Mouse (Mus musculus) CH12.LX (cell line): ENCODE data around the gene Itga7. TPM values are rescaled to one million over a fixed set of nuclear protein-coding genes. Genes with fewer than 3 reads are reported as not detected.

Experiments
- DNase-seq: peaks from one replicate; pipeline ENCODE4 v3.0.0-alpha.2; 2013; ENCODE audit errors: extremely low read depth
- H3K27ac ChIP-seq: 2 replicates; pipeline ENCODE4 v1.5.1; 2012; ENCODE audit warnings: low read depth, mild to moderate bottlenecking, control low read depth, moderate library complexity; ENCODE audit not compliant: insufficient read depth
- H3K27me3 ChIP-seq: replicated peaks from 2 replicates; pipeline ENCODE3; 2012; ENCODE audit warnings: inconsistent platforms
- H3K36me3 ChIP-seq, 2 experiments: replicated peaks in 1 of 2; 2 replicates each; pipeline versions ENCODE3 to v1.6.1; 2012; ENCODE audit warnings: inconsistent platforms in 1 of 2, low read length in 1 of 2, mild to moderate bottlenecking in 1 of 2, mixed read lengths in 1 of 2, moderate library complexity in 1 of 2; ENCODE audit not compliant: control insufficient read depth in 1 of 2, insufficient read depth in 1 of 2
- H3K4me1 ChIP-seq, 2 experiments: 2 replicates each; pipeline ENCODE4 v1.6.1; 2012; ENCODE audit warnings: inconsistent platforms in 1 of 2, moderate library complexity in 1 of 2; ENCODE audit not compliant: insufficient read depth in 2 of 2, control insufficient read depth in 1 of 2
- H3K4me2 ChIP-seq: 2 replicates; pipeline ENCODE4 v1.6.1; 2012; ENCODE audit warnings: low read depth, mild to moderate bottlenecking, control low read depth; ENCODE audit not compliant: poor library complexity, insufficient read depth, severe bottlenecking
- H3K4me3 ChIP-seq, 3 experiments: fragments of 150-350 bp in 1 of 3; sonication (generic) in 1 of 3; replicated peaks in 1 of 3; 2 replicates each; pipeline versions ENCODE3 to v1.5.1; 2011 to 2012; ENCODE audit warnings: low read depth in 2 of 3, low read length in 2 of 3, mild to moderate bottlenecking in 2 of 3, moderate library complexity in 2 of 3, control low read depth in 1 of 3, improper control_type of control experiment in 1 of 3, inconsistent platforms in 1 of 3, mixed read lengths in 1 of 3; ENCODE audit not compliant: poor library complexity in 1 of 3
- H3K79me2 ChIP-seq: replicated peaks from 2 replicates; pipeline ENCODE4 v1.6.1; 2012; ENCODE audit warnings: mild to moderate bottlenecking, moderate library complexity; ENCODE audit not compliant: control insufficient read depth, poor library complexity, insufficient read depth, severe bottlenecking; ENCODE audit errors: extremely low read depth
- H3K9ac ChIP-seq: 2 replicates; pipeline ENCODE4 v1.6.1; 2012; ENCODE audit warnings: low read depth, mild to moderate bottlenecking, control low read depth, moderate library complexity; ENCODE audit not compliant: insufficient read depth
- H3K9me3 ChIP-seq: replicated peaks from 2 replicates; pipeline ENCODE3; 2012; ENCODE audit warnings: low read length, inconsistent platforms, mixed read lengths
- BHLHE40 ChIP-seq: IDR thresholded peaks from 2 replicates; pipeline ENCODE4 v1.6.1; 2011; ENCODE audit warnings: mild to moderate bottlenecking, low read depth, low read length, improper control_type of control experiment
- CHD1 ChIP-seq: IDR thresholded peaks from 2 replicates; pipeline ENCODE4 v1.6.1; 2012; ENCODE audit warnings: low read depth, low read length, improper control_type of control experiment, inconsistent platforms
- E2F4 ChIP-seq: IDR thresholded peaks from 2 replicates; pipeline ENCODE4 v1.6.1; 2011; ENCODE audit warnings: low read depth, low read length, improper control_type of control experiment; ENCODE audit not compliant: insufficient replicate concordance
- EP300 ChIP-seq: IDR thresholded peaks from 2 replicates; pipeline ENCODE4 v1.6.1; 2011; ENCODE audit warnings: low read length, improper control_type of control experiment
- HCFC1 ChIP-seq: IDR thresholded peaks from 2 replicates; pipeline ENCODE4 v1.6.1; 2012; ENCODE audit warnings: low read depth, mild to moderate bottlenecking, inconsistent platforms, low read length, improper control_type of control experiment
- IRF4 ChIP-seq: IDR thresholded peaks from 2 replicates; pipeline ENCODE4 v1.6.1; 2014; ENCODE audit warnings: low read depth, mild to moderate bottlenecking, inconsistent platforms, low read length, improper control_type of control experiment
- JUN ChIP-seq: IDR thresholded peaks from 2 replicates; pipeline ENCODE4 v1.6.1; 2011; ENCODE audit warnings: low read depth, mild to moderate bottlenecking, low read length, improper control_type of control experiment, moderate library complexity; ENCODE audit not compliant: insufficient read depth
- JUND ChIP-seq: conservative IDR thresholded peaks from 2 replicates; pipeline ENCODE4 v1.6.1; 2011; ENCODE audit warnings: low read depth, low read length, improper control_type of control experiment
- MAFK ChIP-seq: IDR thresholded peaks from 2 replicates; pipeline ENCODE4 v1.6.1; 2011; ENCODE audit warnings: low read length, improper control_type of control experiment; ENCODE audit not compliant: insufficient replicate concordance
- MAX ChIP-seq: IDR thresholded peaks from 2 replicates; pipeline ENCODE4 v1.6.1; 2011; ENCODE audit warnings: low read length, improper control_type of control experiment
- MXI1 ChIP-seq: IDR thresholded peaks from 2 replicates; pipeline ENCODE4 v1.6.1; 2011; ENCODE audit warnings: mild to moderate bottlenecking, low read depth, low read length, improper control_type of control experiment
- MYC ChIP-seq: IDR thresholded peaks from 2 replicates; pipeline ENCODE4 v1.6.1; 2011; ENCODE audit warnings: low read depth, mild to moderate bottlenecking, improper control_type of control experiment, low read length
- NRF1 ChIP-seq: IDR thresholded peaks from 2 replicates; pipeline ENCODE4 v1.6.1; 2014; ENCODE audit warnings: low read depth, mild to moderate bottlenecking, inconsistent platforms, low read length, improper control_type of control experiment, moderate library complexity
- PAX5 ChIP-seq: IDR thresholded peaks from 2 replicates; pipeline ENCODE4 v1.6.1; 2012; ENCODE audit warnings: low read length, inconsistent platforms, mixed read lengths
- RAD21 ChIP-seq: IDR thresholded peaks from 2 replicates; pipeline ENCODE4 v1.6.1; 2011; ENCODE audit warnings: low read depth, mild to moderate bottlenecking, low read length, improper control_type of control experiment, moderate library complexity
- SIN3A ChIP-seq: IDR thresholded peaks from 2 replicates; pipeline ENCODE4 v1.6.1; 2012; ENCODE audit warnings: low read length, improper control_type of control experiment, inconsistent platforms
- TBP ChIP-seq: conservative IDR thresholded peaks from 2 replicates; pipeline ENCODE4 v1.6.1; 2011; ENCODE audit warnings: low read depth, low read length, improper control_type of control experiment
- UBTF ChIP-seq: IDR thresholded peaks from 2 replicates; pipeline ENCODE4 v1.6.1; 2012; ENCODE audit warnings: low read depth, mild to moderate bottlenecking, inconsistent platforms, low read length, improper control_type of control experiment, moderate library complexity
- USF2 ChIP-seq: conservative IDR thresholded peaks from 2 replicates; pipeline ENCODE4 v1.6.1; 2011; ENCODE audit warnings: low read depth, low read length, improper control_type of control experiment
- ZC3H11A ChIP-seq: IDR thresholded peaks from 2 replicates; pipeline ENCODE4 v1.6.1; 2012; ENCODE audit warnings: low read depth, mild to moderate bottlenecking, inconsistent platforms, low read length, improper control_type of control experiment
- ZKSCAN1 ChIP-seq: IDR thresholded peaks from 2 replicates; pipeline ENCODE4 v1.6.1; 2012; ENCODE audit warnings: low read depth, inconsistent platforms, low read length, improper control_type of control experiment, borderline replicate concordance
- ZMIZ1 ChIP-seq: IDR thresholded peaks from 2 replicates; pipeline ENCODE4 v1.6.1; 2012; ENCODE audit warnings: low read depth, mild to moderate bottlenecking, inconsistent platforms, low read length, improper control_type of control experiment
- dilution Hi-C: fragments of 300-500 bp; cut with MboI; formaldehyde crosslinking; loops from 2 replicates; pipeline ENCODE4 v1.14.3; 2020; ENCODE audit warnings: low sequenced_read_pairs; ENCODE audit not compliant: extremely low pct_unique_long_range_greater_than_20kb, extremely low pct_ligation_motif_present
- in situ Hi-C: fragments of 300-500 bp; cut with MboI; formaldehyde crosslinking; loops from 3 replicates; pipeline ENCODE4 v1.14.3; 2019; ENCODE audit warnings: low sequenced_read_pairs, low pct_ligation_motif_present, low pct_unique_long_range_greater_than_20kb, mixed read lengths
- polyA plus RNA-seq: library from polyadenylated mRNA; unstranded; fragments of >175 nt; gene quantifications from 2 replicates; pipeline ENCODE4 v1.2.1, GENCODE M21; 2012; ENCODE audit warnings: low read depth; ENCODE audit not compliant: insufficient read length
- total RNA-seq, 2 experiments: library from RNA; depleted of rRNA; stranded (reverse); fragments of 300-350 nt in 1 of 2; fragments of >200 nt in 1 of 2; gene quantifications; 2 replicates each; pipeline ENCODE4 v1.2.3; 2012 to 2014

The Itga7 gene
- total and polyA plus RNA-seq, 3 experiments: 0.55 to 0.64 (median 0.63) TPM

GRCm38 (mm10) chr10:128929638-128930378 lies 3.8 kb upstream of the Itga7 start:
- in situ Hi-C loops: no loop called here
- H3K27ac ChIP-seq: no peak overlapping the region
- H3K4me2 ChIP-seq: no peak overlapping the region
- no peak overlapping the region for H3K9ac ChIP-seq
- TF ChIP-seq JUN: no peak
- no peak for TF ChIP-seq E2F4
- no peak for TF ChIP-seq IRF4
- TF ChIP-seq EP300: no peak
- TF ChIP-seq TBP: no peak
- TF ChIP-seq UBTF: no peak
- TF ChIP-seq RAD21: no peak
- no peak for TF ChIP-seq CHD1
- TF ChIP-seq USF2: no peak
- TF ChIP-seq BHLHE40: no peak
- no peak for TF ChIP-seq ZC3H11A
- no peak for TF ChIP-seq MXI1
- no peak for TF ChIP-seq MAFK
- no peak for TF ChIP-seq PAX5
- no peak for TF ChIP-seq ZMIZ1
- no peak for TF ChIP-seq JUND
- TF ChIP-seq NRF1: no peak
- no peak for TF ChIP-seq MYC
- no peak for TF ChIP-seq MAX
- no peak for TF ChIP-seq ZKSCAN1
- peaks cover 0 to 4% of the 10 kb centered on the region in 2 experiments; a peak in 1 of 4 replicates for H3K4me1 ChIP-seq
- dilution Hi-C loops: no loop called here
- no peak for DNase-seq
- no peaks in the 10 kb centered on the region for H3K9me3 ChIP-seq
- H3K27me3 ChIP-seq: peaks cover 51% of the 10 kb centered on the region
- H3K4me3 ChIP-seq: no peak overlapping the region
- H3K36me3 ChIP-seq: no peaks in the 10 kb centered on the region
- no peaks in the 10 kb centered on the region for H3K79me2 ChIP-seq

GRCm38 (mm10) chr10:128931441-128931840 lies 2.2 kb upstream of the Itga7 start:
- TF ChIP-seq SIN3A: no peak
- TF ChIP-seq HCFC1: no peak
- no peak for TF ChIP-seq RAD21
- no peak for TF ChIP-seq ZC3H11A
- TF ChIP-seq, all 38 proteins: peak for 0
- Histone ChIP-seq H3K27ac (no peak overlapping the region), H3K79me2 (no peaks in the 10 kb centered on the region), H3K36me3 (no peaks in the 10 kb centered on the region), H3K9me3 (no peaks in the 10 kb centered on the region), H3K4me1 (peaks cover 0 to 4% of the 10 kb centered on the region in 2 experiments; a peak in 2 of 4 replicates), H3K9ac (no peak overlapping the region), H3K27me3 (peaks cover 56% of the 10 kb centered on the region), H3K4me2 (no peak overlapping the region), H3K4me3 (no peak overlapping the region)
- in situ Hi-C loops: no loop called here
- dilution Hi-C loops: no loop called here
- DNase-seq: no peak
